Mouse (Mus musculus): Measurements from ENCODE around the gene Jsrp1. TPM values are rescaled to one million over a fixed set of nuclear protein-coding genes. Genes with fewer than 3 reads are reported as not detected.

Jsrp1 gene
- polyA plus RNA-seq, 1 experiment = not detected

- no peaks in the 10 kb centered on the region for H3K27me3 ChIP-seq (ENCODE audit: control insufficient read depth, insufficient read depth, low read length)
- no peak overlapping the region for H3K4me3 ChIP-seq (ENCODE audit: control insufficient read depth, insufficient read depth, low read length)
- peaks cover 55% of the 10 kb centered on the region for H3K36me3 ChIP-seq (ENCODE audit: control insufficient read depth, insufficient read depth, low read length)
- DNase-seq = no peak
- no peaks in the 10 kb centered on the region for H3K4me1 ChIP-seq (replicated peaks; ENCODE audit: control insufficient read depth, insufficient read depth, low read length)
- 95% methylated on average over 6 of the region's 6 CpGs for WGBS
- TF ChIP-seq CTCF (IDR thresholded peaks at IDR 0.05; ENCODE audit: borderline replicate concordance, control insufficient read depth, extremely low read depth, insufficient read depth, low read length, poor library complexity) (no peak), POLR2A (IDR thresholded peaks at IDR 0.05; ENCODE audit: control insufficient read depth, extremely low read depth, insufficient read depth, low read length, poor library complexity) (no peak)
- no peak overlapping the region for H3K27ac ChIP-seq (ENCODE audit: control insufficient read depth, insufficient read depth, low read length)
Observed at GRCm38 (mm10) chr10:80776358-80776869, 36.9 kb downstream of the Jsrp1 start.

DNA sequence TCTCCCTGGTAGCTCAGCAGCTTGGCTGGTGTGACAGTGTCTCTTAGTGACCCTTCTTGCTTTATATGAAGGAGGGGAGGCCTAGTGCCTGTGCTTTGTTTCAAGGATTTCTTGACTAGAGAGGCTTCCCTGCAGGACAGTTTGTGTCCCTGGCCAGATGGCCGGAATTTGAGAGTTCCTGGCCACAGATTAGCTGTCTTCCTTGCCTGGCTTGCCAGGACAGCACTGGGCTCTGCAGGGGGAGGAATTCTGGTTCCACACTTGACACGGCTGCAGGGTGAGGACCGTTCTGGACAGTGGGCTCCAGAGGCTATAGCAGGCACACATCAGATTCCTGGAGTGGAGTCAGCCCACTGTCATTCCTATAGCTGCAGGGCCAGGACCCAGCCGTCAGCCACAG is 37.6 kb downstream of the Jsrp1 start:
- H3K27me3 ChIP-seq (ENCODE audit: control insufficient read depth, insufficient read depth, low read length) = no peaks in the 10 kb centered on the region
- no peak for DNase-seq
- no peak overlapping the region for H3K4me3 ChIP-seq (ENCODE audit: control insufficient read depth, insufficient read depth, low read length)
- no peak for TF ChIP-seq CTCF (IDR thresholded peaks at IDR 0.05; ENCODE audit: borderline replicate concordance, control insufficient read depth, extremely low read depth, insufficient read depth, low read length, poor library complexity)
- no peak for TF ChIP-seq POLR2A (IDR thresholded peaks at IDR 0.05; ENCODE audit: control insufficient read depth, extremely low read depth, insufficient read depth, low read length, poor library complexity)
- 96% methylated on average over 4 of the region's 4 CpGs for WGBS
- H3K36me3 ChIP-seq (ENCODE audit: control insufficient read depth, insufficient read depth, low read length) = peaks cover 62% of the 10 kb centered on the region
- no peak overlapping the region for H3K27ac ChIP-seq (ENCODE audit: control insufficient read depth, insufficient read depth, low read length)
- H3K4me1 ChIP-seq (replicated peaks; ENCODE audit: control insufficient read depth, insufficient read depth, low read length) = no peaks in the 10 kb centered on the region

- Histone ChIP-seq H3K27ac (ENCODE audit: control insufficient read depth, insufficient read depth, low read length) (no peak overlapping the region), H3K4me1 (replicated peaks; ENCODE audit: control insufficient read depth, insufficient read depth, low read length) (no peaks in the 10 kb centered on the region), H3K27me3 (ENCODE audit: control insufficient read depth, insufficient read depth, low read length) (no peaks in the 10 kb centered on the region), H3K4me3 (ENCODE audit: control insufficient read depth, insufficient read depth, low read length) (no peak overlapping the region), H3K36me3 (ENCODE audit: control insufficient read depth, insufficient read depth, low read length) (peaks cover 62% of the 10 kb centered on the region)
- 91% methylated on average over 4 of the region's 4 CpGs for WGBS
- TF ChIP-seq POLR2A (IDR thresholded peaks at IDR 0.05; ENCODE audit: control insufficient read depth, extremely low read depth, insufficient read depth, low read length, poor library complexity) = no peak
- TF ChIP-seq CTCF (IDR thresholded peaks at IDR 0.05; ENCODE audit: borderline replicate concordance, control insufficient read depth, extremely low read depth, insufficient read depth, low read length, poor library complexity) = no peak
- no peak for DNase-seq
Observed at GRCm38 (mm10) chr10:80774981-80775380, 38.3 kb downstream of the Jsrp1 start.

GRCm38 (mm10) chr10:80774549-80774948 is 38.7 kb downstream of the Jsrp1 start:
- H3K36me3 ChIP-seq (ENCODE audit: control insufficient read depth, insufficient read depth, low read length) = peaks cover 67% of the 10 kb centered on the region
- H3K4me3 ChIP-seq (ENCODE audit: control insufficient read depth, insufficient read depth, low read length) = no peak overlapping the region
- TF ChIP-seq POLR2A (IDR thresholded peaks at IDR 0.05; ENCODE audit: control insufficient read depth, extremely low read depth, insufficient read depth, low read length, poor library complexity) = no peak
- peak; percentile 84; the same call in 1 of the 2 replicates for TF ChIP-seq CTCF (IDR thresholded peaks at IDR 0.05; ENCODE audit: borderline replicate concordance, control insufficient read depth, extremely low read depth, insufficient read depth, low read length, poor library complexity)
- 58% methylated on average over 2 of the region's 2 CpGs for WGBS
- DNase-seq = peak; percentile 65
- H3K27me3 ChIP-seq (ENCODE audit: control insufficient read depth, insufficient read depth, low read length) = no peaks in the 10 kb centered on the region
- H3K27ac ChIP-seq (ENCODE audit: control insufficient read depth, insufficient read depth, low read length) = no peak overlapping the region
- H3K4me1 ChIP-seq (replicated peaks; ENCODE audit: control insufficient read depth, insufficient read depth, low read length) = no peaks in the 10 kb centered on the region

- WGBS = 94% methylated on average over 5 of the region's 5 CpGs
- TF ChIP-seq POLR2A (IDR thresholded peaks at IDR 0.05; ENCODE audit: control insufficient read depth, extremely low read depth, insufficient read depth, low read length, poor library complexity) (no peak), CTCF (IDR thresholded peaks at IDR 0.05; ENCODE audit: borderline replicate concordance, control insufficient read depth, extremely low read depth, insufficient read depth, low read length, poor library complexity) (no peak)
- Histone ChIP-seq H3K27me3 (ENCODE audit: control insufficient read depth, insufficient read depth, low read length) (no peaks in the 10 kb centered on the region), H3K27ac (ENCODE audit: control insufficient read depth, insufficient read depth, low read length) (no peak overlapping the region), H3K36me3 (ENCODE audit: control insufficient read depth, insufficient read depth, low read length) (peaks cover 65% of the 10 kb centered on the region), H3K4me1 (replicated peaks; ENCODE audit: control insufficient read depth, insufficient read depth, low read length) (no peaks in the 10 kb centered on the region), H3K4me3 (ENCODE audit: control insufficient read depth, insufficient read depth, low read length) (no peak overlapping the region)
- no peak for DNase-seq
Observed at GRCm38 (mm10) chr10:80773816-80774215, 39.5 kb downstream of the Jsrp1 start.

DNA sequence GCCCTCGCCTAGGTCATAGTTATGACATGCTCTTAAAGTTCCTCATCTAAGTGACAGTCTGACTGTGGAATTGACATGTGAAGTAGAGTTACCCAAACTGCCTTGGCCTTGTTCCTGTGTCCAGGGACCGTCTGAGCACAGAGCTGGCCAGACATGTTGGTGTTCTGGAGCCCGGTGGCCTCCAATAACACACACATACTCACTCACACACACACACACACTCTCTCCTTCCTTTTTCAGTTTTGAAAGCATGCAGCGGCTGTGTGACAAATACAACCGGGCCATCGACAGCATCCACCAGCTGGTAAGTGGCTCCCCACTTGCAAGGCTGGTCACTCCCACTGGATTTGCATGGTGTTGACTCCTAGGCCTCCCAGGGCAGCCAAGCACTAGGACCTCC is 44.9 kb downstream of the Jsrp1 start:
- peaks cover 65% of the 10 kb centered on the region for H3K36me3 ChIP-seq (ENCODE audit: control insufficient read depth, insufficient read depth, low read length)
- no peaks in the 10 kb centered on the region for H3K4me1 ChIP-seq (replicated peaks; ENCODE audit: control insufficient read depth, insufficient read depth, low read length)
- DNase-seq = no peak
- H3K27me3 ChIP-seq (ENCODE audit: control insufficient read depth, insufficient read depth, low read length) = no peaks in the 10 kb centered on the region
- no peak overlapping the region for H3K27ac ChIP-seq (ENCODE audit: control insufficient read depth, insufficient read depth, low read length)
- WGBS = 96% methylated on average over 6 of the region's 6 CpGs
- no peak overlapping the region for H3K4me3 ChIP-seq (ENCODE audit: control insufficient read depth, insufficient read depth, low read length)
- TF ChIP-seq CTCF (IDR thresholded peaks at IDR 0.05; ENCODE audit: borderline replicate concordance, control insufficient read depth, extremely low read depth, insufficient read depth, low read length, poor library complexity) (no peak), POLR2A (IDR thresholded peaks at IDR 0.05; ENCODE audit: control insufficient read depth, extremely low read depth, insufficient read depth, low read length, poor library complexity) (no peak)
